ENCODE assay signal across 9 mouse cellular contexts in the genomic region with DNA sequence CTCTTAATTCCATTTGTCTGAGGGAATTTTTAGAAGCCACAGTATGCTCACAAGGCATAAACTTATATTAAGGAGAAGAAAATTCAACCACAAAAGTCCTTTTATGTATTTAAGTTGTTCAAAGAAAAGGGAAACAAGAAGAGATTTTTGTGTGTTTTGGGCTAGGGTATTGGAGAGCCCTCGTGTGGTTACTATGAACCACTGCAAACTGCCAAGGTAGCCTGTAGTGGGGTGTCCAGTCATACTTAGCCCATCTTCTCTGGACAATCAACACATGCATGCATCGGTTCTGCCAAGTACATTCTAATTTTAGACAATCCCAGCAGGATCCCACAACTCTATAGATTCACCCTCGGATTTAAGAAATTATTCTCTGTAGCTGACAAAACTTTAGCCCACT.
DNase-seq lines count a peak whose midpoint lies in the region; ATAC-seq and TF ChIP-seq lines count a peak whose summit lies in the region.
"Had no signal": no experiment of that assay in that cellular context is flagged by ENCODE, and none has a peak within 500 bp of the region (broad histone marks: within the 10 kb centered on the region; RNA-seq: fewer than 3 reads in every experiment).

No protein-coding gene starts in this region.

- no peak overlapping the region for H3K4me3 ChIP-seq in C2C12 (ENCODE audit: insufficient read depth, poor library complexity, severe bottlenecking)
- H3K4me3 ChIP-seq in ES-Bruce4 (ENCODE audit: low read depth, low read length), result no peak overlapping the region
- H3K4me3 ChIP-seq in midbrain, embryonic 13.5 days (replicated peaks), result no peak overlapping the region
- H3K4me3 ChIP-seq: limb, embryonic 15.5 days had no signal

- H3K79me3 ChIP-seq in C2C12 (ENCODE audit: low read depth), result no peaks in the 10 kb centered on the region

- no peaks in the 10 kb centered on the region for H3K4me1 ChIP-seq in ES-Bruce4 (ENCODE audit: control insufficient read depth, insufficient read depth, low read length)
- H3K4me1 ChIP-seq in midbrain, embryonic 13.5 days (replicated peaks), result no peaks in the 10 kb centered on the region

- DNase-seq in kidney, postnatal 36 days, result peak; percentile 6 to 17
- DNase-seq in kidney, adult 18-20 months, result no peak
- DNase-seq in spleen, postnatal 14 days (ENCODE audit: low spot score in 2 of 2), result no peak
- DNase-seq: cerebellum, postnatal 36 days had no signal

- WGBS in midbrain, embryonic 13.5 days, result 45% methylated on average over 3 of the region's 3 CpGs

- H3K79me2 ChIP-seq in C2C12 (ENCODE audit: control insufficient read depth, insufficient read depth), result no peaks in the 10 kb centered on the region

- H3K27ac ChIP-seq in ES-Bruce4 (ENCODE audit: insufficient read depth, low read length), result no peak overlapping the region
- H3K27ac ChIP-seq in midbrain, embryonic 13.5 days, result no peak overlapping the region
- H3K27ac ChIP-seq: limb, embryonic 15.5 days had no signal

- TF ChIP-seq EP300 in ES-Bruce4 (IDR thresholded peaks at IDR 0.05; ENCODE audit: insufficient read depth, low read depth, low read length), result no peak

- no peaks in the 10 kb centered on the region for H3K9me3 ChIP-seq in ES-Bruce4 (replicated peaks; ENCODE audit: control insufficient read depth, insufficient read depth, low read length, poor library complexity, severe bottlenecking)
- H3K9me3 ChIP-seq in midbrain, embryonic 13.5 days, result no peaks in the 10 kb centered on the region
- H3K9me3 ChIP-seq: limb, embryonic 15.5 days had no signal

- no peaks in the 10 kb centered on the region for H3K27me3 ChIP-seq in C2C12 (ENCODE audit: control insufficient read depth, insufficient read depth, insufficient read length)
- H3K27me3 ChIP-seq in ES-Bruce4 (ENCODE audit: control insufficient read depth, insufficient read depth, low read length, poor library complexity, severe bottlenecking), result no peaks in the 10 kb centered on the region
- no peaks in the 10 kb centered on the region for H3K27me3 ChIP-seq in midbrain, embryonic 13.5 days
- H3K27me3 ChIP-seq: limb, embryonic 15.5 days had no signal

- TF ChIP-seq POLR2A in ES-Bruce4 (IDR thresholded peaks at IDR 0.05; ENCODE audit: insufficient read depth, low read length), result no peak

- ATAC-seq in inflammation-experienced regulatory T-cells, adult 6 months, result peak; percentile 76
- ATAC-seq in midbrain, embryonic 13.5 days, result no peak

- peak; percentile 22 for TF ChIP-seq CTCF in C2C12 (IDR thresholded peaks at IDR 0.05; ENCODE audit: control insufficient read depth, insufficient read depth, insufficient read length)
- peak; percentile 10 for TF ChIP-seq CTCF in ES-Bruce4 (IDR thresholded peaks at IDR 0.05; ENCODE audit: low read depth, low read length)

- no peak overlapping the region for H3ac ChIP-seq in C2C12 (ENCODE audit: control insufficient read depth, insufficient read length, low read depth)

- no peak overlapping the region for H3K9ac ChIP-seq in ES-Bruce4 (ENCODE audit: low read depth, poor library complexity, severe bottlenecking)
- H3K9ac ChIP-seq in midbrain, embryonic 13.5 days (replicated peaks), result no peak overlapping the region
- H3K9ac ChIP-seq: limb, embryonic 15.5 days had no signal

- H3K36me3 ChIP-seq in C2C12 (ENCODE audit: control insufficient read depth, insufficient read depth) (no peaks in the 10 kb centered on the region), ES-Bruce4 (ENCODE audit: control insufficient read depth, insufficient read depth, low read length, poor library complexity, severe bottlenecking) (no peaks in the 10 kb centered on the region)
- no peaks in the 10 kb centered on the region for H3K36me3 ChIP-seq in midbrain, embryonic 13.5 days
- H3K36me3 ChIP-seq: limb, embryonic 15.5 days had no signal

- H3K4me2 ChIP-seq in midbrain, embryonic 13.5 days (replicated peaks), result no peak overlapping the region
- H3K4me2 ChIP-seq: limb, embryonic 15.5 days had no signal

TF ChIP-seq in C2C12, 6 proteins besides CTCF, POLR2A, EP300 and RAD21:
- TF ChIP-seq MAX (IDR thresholded peaks at IDR 0.05) (no peak), CEBPB (IDR thresholded peaks at IDR 0.05; ENCODE audit: low read depth) (no peak), FOSL1 (IDR thresholded peaks at IDR 0.05; ENCODE audit: insufficient read depth, low read length, poor library complexity, severe bottlenecking) (no peak), MYOD1 (IDR thresholded peaks at IDR 0.05; ENCODE audit: control insufficient read depth, insufficient read length, low read depth) (no peak), USF1 (IDR thresholded peaks at IDR 0.05; ENCODE audit: low read depth) (no peak), MYOG (IDR thresholded peaks at IDR 0.05; ENCODE audit: control insufficient read depth, extremely low read depth, insufficient read length) (no peak)

Comparison
In these comparisons a context has a peak if more than half of its experiments do, and no peak if none do; other contexts are left out.
1. DNase-seq: peak in kidney, postnatal 36 days (2 of 2); none in kidney, adult 18-20 months (single experiment) and spleen, postnatal 14 days (0 of 2).